Mouse (Mus musculus): ENCODE results near the gene Fam57a.
"Not testable (repeated sequence)": the region's sequence is repeated elsewhere in the genome, so short reads cannot be mapped to it uniquely, and the experiment has no call there.

GRCm38 (mm10) chr11:76211595-76211994, 32.1 kb downstream of the Fam57a start:
- TF ChIP-seq CTCF (conservative IDR thresholded peaks at IDR 0.05; ENCODE audit: low read length); POU5F1 (IDR thresholded peaks at IDR 0.05; ENCODE audit: borderline replicate concordance, low read length); NANOG (IDR thresholded peaks at IDR 0.05; ENCODE audit: borderline replicate concordance, low read length): not testable (repeated sequence)
